Mouse (Mus musculus) brain, embryonic 14.5 days (tissue): ENCODE data around the gene Bco2.

ENCODE experiments used
- CTCF ChIP-seq: fragments of 200-500 bp; IDR thresholded peaks from 2 replicates; pipeline ENCODE4 v1.5.1; 2012; ENCODE audit warnings: inconsistent platforms, mild to moderate bottlenecking, moderate library complexity, borderline replicate concordance; ENCODE audit not compliant: insufficient read depth, insufficient read length; ENCODE audit errors: extremely low read depth
- POLR2A ChIP-seq: fragments of 200-500 bp; IDR thresholded peaks from 2 replicates; pipeline ENCODE4 v1.6.1; 2012; ENCODE audit warnings: mild to moderate bottlenecking, inconsistent platforms, borderline replicate concordance; ENCODE audit not compliant: poor library complexity, insufficient read depth, insufficient read length, severe bottlenecking; ENCODE audit errors: extremely low read depth

DNA sequence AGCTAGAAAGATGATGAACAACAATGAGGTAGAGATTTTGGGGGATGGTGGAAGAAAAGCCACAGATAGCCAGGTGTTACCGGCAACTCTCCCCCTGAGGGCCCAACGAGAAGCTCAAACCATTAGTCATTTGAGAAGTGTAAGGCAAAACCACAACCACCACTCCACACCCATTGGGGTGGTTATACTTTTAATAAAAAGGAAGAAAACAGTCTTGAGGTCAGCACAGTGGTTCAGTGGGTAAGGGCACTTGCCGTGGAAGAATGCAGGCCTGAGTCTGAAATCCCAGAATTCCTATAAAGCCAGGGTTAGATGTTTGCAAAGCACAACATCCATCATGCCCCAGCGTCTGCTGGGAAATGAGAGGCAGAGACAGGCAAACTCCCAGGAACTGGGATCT lies 17.7 kb downstream of the Bco2 start:
- no peak for TF ChIP-seq CTCF
- TF ChIP-seq POLR2A, result no peak
